Mouse (Mus musculus): ENCODE data around the gene Slc25a21.

Slc25a21 gene

GRCm38 (mm10) chr12:57197363-57198026 lies at the start of gene Slc25a21:
TSS of gene Slc25a21 (minus strand) at chr12:57197472.
- peak; percentile 7 to 14 for DNase-seq

GRCm38 (mm10) chr12:57243671-57244495 lies 46.6 kb upstream of the Slc25a21 start:
- DNase-seq: no peak

GRCm38 (mm10) chr12:57233386-57233785 lies 36.1 kb upstream of the Slc25a21 start:
- DNase-seq: no peak

GRCm38 (mm10) chr12:57231085-57231875 lies 34.0 kb upstream of the Slc25a21 start:
- DNase-seq: peak; percentile 31 to 42

GRCm38 (mm10) chr12:57230192-57230706 lies 33.0 kb upstream of the Slc25a21 start, which contains the start of the genes Prps1l3 and Mipol1:
TSS of gene Prps1l3 (plus strand) at chr12:57230412.
TSS of gene Mipol1 (plus strand) at chr12:57230427.
- DNase-seq: peak; percentile 92 to 95

- no peak for DNase-seq
Measured at GRCm38 (mm10) chr12:57229703-57230102, 32.4 kb upstream of the Slc25a21 start.

- no peak for DNase-seq
Measured at GRCm38 (mm10) chr12:57227776-57228175, 30.5 kb upstream of the Slc25a21 start.

- DNase-seq: no peak
Measured at GRCm38 (mm10) chr12:57226411-57226810, 29.1 kb upstream of the Slc25a21 start.

- peak in 1 of 2 experiments; percentile 5 for DNase-seq
Measured at GRCm38 (mm10) chr12:57212463-57212862, 15.2 kb upstream of the Slc25a21 start.

- peak; percentile 83 to 94 for DNase-seq
Measured at GRCm38 (mm10) chr12:57211353-57212311, 14.4 kb upstream of the Slc25a21 start.

- DNase-seq: no peak
Measured at GRCm38 (mm10) chr12:57204276-57204851, 7.1 kb upstream of the Slc25a21 start.

- DNase-seq: no peak
Measured at GRCm38 (mm10) chr12:57201901-57202300, 4.6 kb upstream of the Slc25a21 start.

- DNase-seq: no peak
Measured at GRCm38 (mm10) chr12:57199427-57199826, 2.2 kb upstream of the Slc25a21 start.

GRCm38 (mm10) chr12:57198269-57198668 lies 997 bp upstream of the Slc25a21 start:
- DNase-seq: no peak

- DNase-seq: peak; percentile 53 to 56
Measured at GRCm38 (mm10) chr12:57196608-57197362, 487 bp downstream of the Slc25a21 start.

GRCm38 (mm10) chr12:57196286-57196607 lies 1.0 kb downstream of the Slc25a21 start:
- no peak for DNase-seq

- DNase-seq: peak; percentile 71 to 73
Measured at GRCm38 (mm10) chr12:57194609-57195008, 2.7 kb downstream of the Slc25a21 start.

- no peak for DNase-seq
Measured at GRCm38 (mm10) chr12:57187032-57187431, 10.2 kb downstream of the Slc25a21 start.

- DNase-seq: no peak
Measured at GRCm38 (mm10) chr12:57186126-57186525, 11.1 kb downstream of the Slc25a21 start.

- DNase-seq: peak; percentile 7 to 35
Measured at GRCm38 (mm10) chr12:57185475-57185874, 11.8 kb downstream of the Slc25a21 start.

Data from cerebellum, postnatal 10 days (tissue).